Mouse (Mus musculus): Measurements from ENCODE around the gene Scarb1.

Gene Scarb1

GRCm38 (mm10) chr5:125240124-125240781 lies 100.6 kb downstream of the Scarb1 start:
- no peak for DNase-seq (ENCODE audit: low spot score in 2 of 2)

- no peak for DNase-seq (ENCODE audit: low spot score in 2 of 2)
Measured at GRCm38 (mm10) chr5:125235874-125236273, 105.0 kb downstream of the Scarb1 start.

GRCm38 (mm10) chr5:125235398-125235797 lies 105.5 kb downstream of the Scarb1 start:
- DNase-seq (ENCODE audit: low spot score in 2 of 2), result no peak

- DNase-seq (ENCODE audit: low spot score in 2 of 2), result no peak
Measured at GRCm38 (mm10) chr5:125234399-125234798, 106.5 kb downstream of the Scarb1 start.

GRCm38 (mm10) chr5:125233478-125233877 lies 107.4 kb downstream of the Scarb1 start:
- no peak for DNase-seq (ENCODE audit: low spot score in 2 of 2)

GRCm38 (mm10) chr5:125232443-125232979 lies 108.4 kb downstream of the Scarb1 start:
- DNase-seq (ENCODE audit: low spot score in 2 of 2), result no peak

GRCm38 (mm10) chr5:125230463-125230862 lies 110.4 kb downstream of the Scarb1 start:
- DNase-seq (ENCODE audit: low spot score in 2 of 2), result no peak

GRCm38 (mm10) chr5:125229097-125229496 lies 111.8 kb downstream of the Scarb1 start:
- DNase-seq (ENCODE audit: low spot score in 2 of 2), result no peak

GRCm38 (mm10) chr5:125227699-125228098 lies 113.2 kb downstream of the Scarb1 start:
- no peak for DNase-seq (ENCODE audit: low spot score in 2 of 2)
